Mouse (Mus musculus): Measurements from ENCODE around the gene Mark2.

GRCm38 (mm10) chr19:7300078-7300477 lies 41.6 kb downstream of the Mark2 start:
- no peak for TF ChIP-seq POLR2A (IDR thresholded peaks at IDR 0.05; ENCODE audit: insufficient read depth, low read length)
- no peak for TF ChIP-seq CTCF (IDR thresholded peaks at IDR 0.05; ENCODE audit: low read depth, low read length)
